Mouse (Mus musculus) brain, embryonic 14.5 days (tissue): ENCODE measurements at regions not wholly inside any gene's neighbourhood (a gene's known extent, or its start where the extent isn't known, plus 50 kb on each side); places are given as distances from the start of the nearest gene placed in this dataset.

Experiments used
- CTCF ChIP-seq: fragments of 200-500 bp; IDR thresholded peaks from 2 replicates; pipeline ENCODE4 v1.5.1; 2012; ENCODE audit warnings: inconsistent platforms, mild to moderate bottlenecking, moderate library complexity, borderline replicate concordance; ENCODE audit not compliant: insufficient read depth, insufficient read length; ENCODE audit errors: extremely low read depth
- POLR2A ChIP-seq: fragments of 200-500 bp; IDR thresholded peaks from 2 replicates; pipeline ENCODE4 v1.6.1; 2012; ENCODE audit warnings: mild to moderate bottlenecking, inconsistent platforms, borderline replicate concordance; ENCODE audit not compliant: poor library complexity, insufficient read depth, insufficient read length, severe bottlenecking; ENCODE audit errors: extremely low read depth

- TF ChIP-seq CTCF (no peak), POLR2A (no peak)
These were observed 92.1 kb upstream of the Got2 start for GRCm38 (mm10) chr8:95980405-95980804.
